Mouse (Mus musculus) ES-Bruce4 (cell line): ENCODE data around the gene BC034090.

Experiments
- CTCF ChIP-seq: IDR thresholded peaks from one replicate; pipeline ENCODE4 v1.8.1; 2011; ENCODE audit warnings: low read depth, low read length
- POLR2A ChIP-seq: IDR thresholded peaks from one replicate; pipeline ENCODE4 v1.8.1; 2011; ENCODE audit warnings: low read length; ENCODE audit not compliant: insufficient read depth

GRCm38 (mm10) chr1:155211017-155211416, 33.2 kb downstream of the BC034090 start:
- TF ChIP-seq CTCF (no peak), POLR2A (no peak)
